Mouse (Mus musculus) thymus, postnatal 0 days (tissue): Measurements from ENCODE around the gene Lrrn3. TPM values are rescaled to one million over a fixed set of nuclear protein-coding genes. Genes with fewer than 3 reads are reported as not detected.

Experiments used
- DNase-seq: peaks from one replicate; pipeline ENCODE4 v3.0.0-alpha.2; 2015; ENCODE audit warnings: low spot score
- polyA plus RNA-seq: library from polyadenylated mRNA; unstranded; fragments of >200 nt; fragmentation: Nextera tagmentation; extraction: Ambion mirVana; gene quantifications from 2 replicates; pipeline ENCODE4 v1.2.1, GENCODE M21; 2015

The Lrrn3 gene
- 0.51 and 0.55 TPM in 2 replicates for polyA plus RNA-seq

DNA sequence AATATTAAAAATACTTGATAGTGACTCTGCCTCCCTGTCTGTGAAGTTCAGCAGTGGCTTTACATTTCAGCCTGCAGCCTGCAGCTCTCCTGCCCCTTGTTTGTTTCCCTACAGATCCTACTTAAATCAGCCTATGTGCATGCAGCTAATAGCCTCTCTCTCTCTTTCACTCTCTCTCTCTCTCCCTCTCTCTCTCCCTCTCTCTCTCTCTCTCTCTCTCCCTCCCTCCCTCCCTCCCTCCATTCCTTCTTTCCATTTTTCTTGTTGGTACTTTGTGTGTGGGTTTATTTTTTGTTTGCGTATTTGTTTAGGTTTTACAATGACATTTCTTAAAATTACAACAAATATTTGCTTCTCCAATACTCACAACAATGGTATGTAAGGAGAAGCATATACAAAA lies at the start of gene Lrrn3:
TSS of gene Lrrn3 (minus strand) at position 101 of the 400 bp plus-strand sequence.
- DNase-seq = no peak

DNA sequence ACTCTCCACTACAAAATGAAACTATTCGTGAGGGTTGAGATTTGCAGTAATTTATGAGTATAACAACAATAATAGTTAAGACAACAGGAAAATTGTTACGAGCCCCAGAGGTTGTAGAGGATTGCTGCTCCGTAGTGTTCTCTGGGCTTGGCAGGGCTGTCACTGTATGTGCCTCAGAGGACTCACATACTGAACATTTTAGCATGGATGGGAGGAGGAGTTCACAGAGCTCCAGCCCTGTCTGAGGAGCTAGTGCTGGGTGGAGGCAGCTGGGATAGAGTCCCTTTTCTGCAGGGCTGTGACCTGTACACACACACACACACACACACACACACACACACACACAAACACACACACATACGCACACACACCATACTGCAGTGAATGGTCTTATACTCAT lies 42.2 kb upstream of the Lrrn3 start:
- DNase-seq = no peak

DNA sequence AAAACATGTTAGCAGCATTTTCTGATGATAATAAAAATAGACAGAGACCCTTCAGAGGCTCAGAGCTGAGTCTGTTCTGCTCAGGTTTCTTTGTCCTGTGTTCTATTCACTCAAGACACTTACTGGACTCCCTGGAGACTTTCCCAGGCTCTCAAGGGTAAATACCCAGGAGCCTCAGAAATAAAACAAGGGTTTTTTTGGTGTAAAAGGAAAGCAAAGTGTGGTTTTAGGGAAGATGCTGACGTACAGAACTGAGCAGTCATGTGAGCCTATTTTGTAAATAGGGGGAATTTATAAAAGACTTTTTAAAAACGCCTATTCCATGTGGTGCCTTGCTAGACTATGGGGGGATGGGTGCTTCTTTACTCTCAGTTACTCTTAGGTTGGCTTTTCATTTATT lies 40.5 kb upstream of the Lrrn3 start:
- no peak for DNase-seq

DNA sequence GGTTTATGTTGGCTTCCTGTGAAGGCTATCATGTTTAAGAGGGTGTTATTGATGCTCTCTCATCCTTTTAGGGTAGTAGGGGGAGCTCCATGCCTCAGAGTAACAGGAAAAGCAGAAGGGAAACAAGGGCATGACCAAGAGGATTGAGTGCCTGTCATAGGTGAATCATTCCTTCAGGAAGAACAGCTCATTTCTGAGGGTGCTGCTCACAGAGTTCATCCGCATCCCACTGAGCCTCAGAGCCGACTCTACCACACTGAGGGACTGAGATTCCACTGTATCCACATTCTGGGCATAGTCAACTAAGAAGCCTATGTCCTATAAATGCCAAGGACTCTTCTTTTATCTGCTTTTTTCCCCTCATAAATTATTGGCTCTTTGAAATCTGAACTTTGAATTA lies 35.4 kb upstream of the Lrrn3 start:
- no peak for DNase-seq

DNA sequence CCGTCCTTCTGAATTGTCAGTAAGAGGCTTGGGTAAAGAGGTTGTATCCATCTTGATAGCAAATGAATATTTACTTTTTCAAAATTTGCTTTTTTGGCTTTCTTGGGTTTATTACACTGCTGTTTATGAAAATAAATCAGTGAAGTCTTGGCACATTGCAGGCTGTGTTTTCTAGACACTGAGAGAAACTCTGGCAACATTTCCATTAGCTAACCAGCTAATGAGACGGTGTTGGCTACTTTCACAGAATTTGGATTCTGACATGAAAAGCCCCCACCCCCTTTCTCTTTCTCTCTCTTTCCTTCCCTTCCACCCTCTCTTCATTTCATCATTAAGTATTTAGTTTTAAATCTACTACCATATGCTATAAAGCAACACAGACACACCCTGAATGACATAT lies 34.1 kb upstream of the Lrrn3 start:
- no peak for DNase-seq

DNA sequence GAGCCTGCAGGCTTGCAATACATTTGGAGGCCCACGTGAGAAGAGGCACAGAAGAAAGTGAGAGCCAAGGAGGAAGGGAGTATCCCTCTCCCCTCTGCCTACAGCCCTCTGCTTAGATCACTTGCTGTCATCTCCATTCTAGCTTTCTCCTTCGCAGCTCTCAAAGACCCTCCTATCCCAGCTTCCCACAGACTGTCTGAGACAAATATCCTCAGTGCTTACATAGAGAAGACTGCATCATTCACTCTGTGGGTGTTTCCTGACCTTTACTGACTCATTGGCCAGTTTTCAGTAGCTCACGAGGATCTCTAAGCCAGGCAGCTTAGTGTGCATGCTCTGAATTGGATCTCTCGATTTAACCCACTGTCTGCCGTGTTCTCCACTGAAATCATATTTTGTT lies 32.7 kb upstream of the Lrrn3 start:
- no peak for DNase-seq

DNA sequence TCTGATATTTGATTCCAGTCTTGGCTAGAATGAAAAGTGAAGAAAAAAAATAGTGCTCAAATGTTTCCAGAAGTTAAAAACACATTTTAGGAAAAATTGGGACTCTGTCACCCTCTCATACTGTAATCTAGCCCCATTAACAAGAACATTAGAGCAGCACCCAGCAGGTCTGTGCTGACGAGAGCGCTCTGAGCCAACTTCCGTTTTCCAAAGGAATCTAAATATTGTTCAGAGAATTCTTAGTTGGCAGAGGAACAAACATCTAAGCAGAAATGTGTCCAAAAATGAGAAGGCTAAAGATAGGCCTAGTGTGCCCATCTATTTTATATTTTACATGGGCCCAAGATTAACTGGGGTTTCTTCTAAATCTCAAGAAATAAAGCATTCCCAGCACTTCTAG lies 24.4 kb upstream of the Lrrn3 start:
- no peak for DNase-seq

DNA sequence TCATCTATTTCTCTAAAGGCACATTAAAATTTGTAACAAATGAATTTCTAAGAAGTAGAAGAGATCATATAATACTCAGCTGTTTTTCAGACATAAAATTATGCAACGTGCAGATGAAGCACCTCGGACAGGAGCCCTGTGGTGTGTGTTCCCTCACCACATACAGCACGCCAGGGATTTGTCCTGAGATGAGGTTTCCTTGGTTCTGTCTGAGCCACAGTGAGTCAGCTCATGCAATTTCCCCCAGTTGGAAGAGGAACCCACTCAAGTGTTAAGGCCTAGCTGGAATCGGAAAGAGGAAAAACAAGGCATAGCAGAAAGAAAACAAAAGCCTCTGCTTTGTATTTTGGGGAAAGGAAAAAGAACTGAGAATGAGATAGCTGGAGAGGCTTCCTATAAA lies 22.4 kb upstream of the Lrrn3 start:
- DNase-seq = no peak

DNA sequence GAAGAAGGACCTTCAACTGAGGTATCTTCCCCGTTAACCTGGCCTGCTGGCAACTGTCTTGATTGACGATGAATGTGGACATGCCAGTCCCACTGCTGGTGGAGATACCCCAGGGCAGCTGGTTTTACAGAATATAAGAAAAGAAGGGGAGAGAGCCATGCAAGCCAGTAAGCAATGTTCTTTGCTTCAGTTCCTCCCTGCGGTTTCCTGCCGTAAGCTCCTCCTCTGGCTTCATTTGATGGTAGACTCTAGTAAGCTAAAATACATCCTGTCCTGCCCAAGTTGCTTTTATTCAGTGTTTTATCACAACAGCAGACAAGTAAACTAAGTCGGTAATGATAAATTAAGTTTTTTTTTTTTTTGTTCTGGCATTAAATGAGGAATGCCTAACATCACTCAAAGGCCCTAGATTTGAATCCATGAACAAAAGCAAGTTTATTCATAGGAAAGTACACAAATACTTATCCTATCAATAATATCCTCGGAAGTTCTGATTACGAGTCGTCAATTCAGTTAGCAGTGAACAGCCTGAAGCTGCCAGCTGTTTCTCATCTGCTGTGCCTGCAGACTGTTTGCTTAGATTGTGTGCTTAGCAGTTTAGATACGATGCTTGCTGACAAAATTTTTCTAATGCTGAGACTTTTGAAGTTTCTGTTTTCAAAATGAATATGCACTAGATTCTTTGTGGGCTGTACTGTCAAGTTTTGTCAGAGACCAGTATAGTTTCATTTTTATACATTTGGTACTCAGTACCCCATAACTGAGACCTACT lies 14.0 kb upstream of the Lrrn3 start:
- no peak for DNase-seq

DNA sequence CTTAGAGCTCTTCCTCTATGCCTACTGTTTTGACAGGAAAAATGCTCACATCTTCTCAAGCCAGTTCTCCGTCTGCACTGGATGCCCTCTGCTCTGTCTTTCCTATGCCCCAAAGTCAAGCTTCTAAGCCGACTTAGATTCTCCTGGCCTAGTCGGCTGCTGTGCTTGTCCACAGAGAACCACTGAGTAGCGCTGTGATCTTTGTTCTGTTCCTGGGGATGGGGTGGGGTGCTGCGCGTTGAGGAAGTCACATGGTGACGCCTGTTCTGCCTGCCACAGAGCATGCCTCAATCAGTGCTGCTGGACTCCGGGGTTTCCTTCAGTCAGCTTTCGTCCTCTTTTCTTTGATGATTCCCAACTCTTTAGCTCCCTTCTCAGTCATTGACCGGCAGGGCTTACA lies 8.4 kb upstream of the Lrrn3 start:
- DNase-seq = no peak

DNA sequence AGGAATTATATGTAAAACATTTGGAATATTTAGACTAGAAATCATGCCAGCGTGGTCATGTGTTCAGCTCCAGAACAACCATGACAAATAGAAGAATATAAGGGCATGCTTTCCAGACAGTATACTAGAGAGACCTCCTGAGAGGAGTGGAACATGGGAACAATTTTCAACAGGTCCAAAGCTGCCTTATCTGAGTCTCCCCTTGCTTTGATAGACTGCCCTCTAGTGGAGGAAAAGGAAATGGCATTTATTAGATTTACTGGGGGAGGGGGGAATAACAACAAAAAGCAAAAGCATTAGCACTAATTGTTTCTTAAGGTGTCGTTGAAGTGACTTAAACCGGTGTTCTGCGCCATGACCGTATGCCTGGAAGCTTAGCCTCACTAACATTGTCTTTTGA lies 774 bp upstream of the Lrrn3 start:
- peak; percentile 45 for DNase-seq

DNA sequence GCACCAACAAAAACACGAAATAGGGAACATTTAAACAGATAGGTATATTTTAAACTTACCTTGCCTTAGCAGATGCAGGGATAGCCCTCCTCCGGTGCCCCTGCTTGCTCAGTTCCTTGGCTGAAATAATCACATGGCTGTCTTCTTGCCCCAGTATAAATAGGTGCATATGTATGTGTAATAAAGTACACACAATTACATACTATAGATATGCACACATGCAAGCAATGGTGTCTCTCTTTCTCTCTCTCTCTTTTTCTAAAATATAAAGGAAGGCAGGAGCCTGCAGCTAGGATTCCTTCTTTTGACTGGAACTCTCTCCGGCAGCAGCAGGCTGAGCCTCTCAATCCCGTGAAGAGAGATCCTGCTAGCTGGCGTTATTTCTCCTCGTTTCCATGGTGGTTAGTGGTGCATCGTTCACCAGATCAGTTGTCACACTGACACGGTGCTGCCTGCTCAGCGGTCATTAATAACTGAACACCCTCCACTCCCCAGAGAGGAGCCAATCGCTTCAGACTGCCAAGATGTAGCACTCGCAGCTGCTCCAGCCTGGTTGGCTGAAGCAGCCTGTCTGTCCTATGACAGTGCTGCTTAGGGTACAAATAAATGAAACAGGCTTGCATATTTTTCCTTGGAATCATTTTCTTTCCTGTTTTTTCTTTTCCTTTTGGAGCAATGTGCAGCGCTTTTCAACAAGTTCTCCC lies 567 bp downstream of the Lrrn3 start:
- DNase-seq = no peak

DNA sequence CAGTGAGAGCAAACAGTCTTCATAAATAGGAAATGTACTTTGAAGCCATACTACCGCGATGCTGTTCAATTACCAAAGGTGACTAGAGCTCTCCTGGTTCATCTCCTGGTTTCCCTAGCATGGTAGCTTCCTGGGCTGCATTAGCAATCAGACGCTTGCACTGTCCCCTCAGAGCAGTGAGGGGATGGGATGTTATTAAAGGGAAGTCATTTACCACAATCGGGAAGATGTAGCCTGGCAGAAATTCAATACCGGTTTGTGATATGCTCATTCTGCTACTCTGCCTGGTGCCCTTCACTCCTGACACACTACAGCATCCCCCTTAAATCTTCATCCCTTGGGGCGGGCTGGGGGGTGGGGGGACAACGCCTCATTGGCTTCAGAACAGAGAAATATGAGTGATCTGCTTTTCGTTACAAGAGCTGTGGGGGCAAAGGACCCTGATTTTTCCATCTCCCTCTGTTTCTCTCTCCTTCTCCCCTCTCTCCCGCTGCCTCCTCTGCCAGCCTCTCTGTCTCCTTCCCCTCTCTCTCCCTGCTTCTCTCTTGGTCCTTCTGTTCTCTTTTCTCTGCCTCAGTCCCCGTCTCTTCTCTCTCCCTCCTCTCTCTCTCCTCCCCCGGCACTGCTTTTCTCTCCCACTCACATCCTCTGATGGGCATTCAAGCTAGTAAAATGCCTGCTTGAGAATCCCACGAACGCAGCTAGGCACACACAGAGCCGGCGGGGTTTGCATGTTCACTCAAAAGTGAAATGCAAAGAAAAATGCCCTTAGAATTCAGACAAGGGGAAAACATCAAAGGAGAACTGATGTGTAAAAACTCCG lies 1.3 kb downstream of the Lrrn3 start:
- no peak for DNase-seq

DNA sequence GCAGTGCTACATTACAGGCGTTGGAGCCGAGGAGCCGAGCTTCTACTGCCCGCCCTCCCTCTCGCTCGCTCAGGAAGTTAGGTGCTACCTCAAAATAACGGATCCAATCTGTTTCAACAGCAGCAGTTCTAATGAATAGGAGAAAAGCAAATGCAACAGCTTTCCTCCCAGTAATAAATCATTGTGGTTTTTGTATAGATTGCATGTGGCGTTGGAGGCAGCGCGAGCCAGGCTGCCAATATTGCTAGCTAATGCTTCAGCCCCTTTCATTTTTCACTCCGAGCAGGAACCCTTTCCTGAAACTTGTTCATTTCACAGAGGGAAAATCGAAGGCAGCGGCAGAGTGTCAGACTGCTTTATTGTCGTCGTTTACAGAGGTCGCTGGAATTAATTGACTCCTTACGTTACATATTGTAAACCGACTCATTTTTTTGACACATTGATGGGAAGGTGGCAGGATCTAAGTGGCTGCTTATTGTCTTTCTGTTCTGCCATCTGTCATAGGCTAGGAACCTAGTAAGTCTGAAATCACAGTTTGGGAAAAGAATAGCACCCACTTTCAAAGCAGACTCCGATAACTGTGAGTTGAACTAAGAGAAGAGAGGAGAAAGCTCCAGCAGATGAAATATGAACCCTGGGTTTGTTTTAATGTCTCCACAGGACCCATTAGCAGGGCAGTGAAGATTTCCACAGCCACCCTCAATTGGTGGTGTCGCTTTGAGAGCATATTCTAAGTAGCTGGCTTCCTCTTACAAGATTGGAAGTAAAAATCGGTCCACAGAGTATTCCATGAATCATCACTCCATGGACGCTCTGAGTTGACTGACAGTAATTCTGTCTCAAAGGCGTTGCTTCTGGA lies 2.4 kb downstream of the Lrrn3 start:
- DNase-seq = no peak

DNA sequence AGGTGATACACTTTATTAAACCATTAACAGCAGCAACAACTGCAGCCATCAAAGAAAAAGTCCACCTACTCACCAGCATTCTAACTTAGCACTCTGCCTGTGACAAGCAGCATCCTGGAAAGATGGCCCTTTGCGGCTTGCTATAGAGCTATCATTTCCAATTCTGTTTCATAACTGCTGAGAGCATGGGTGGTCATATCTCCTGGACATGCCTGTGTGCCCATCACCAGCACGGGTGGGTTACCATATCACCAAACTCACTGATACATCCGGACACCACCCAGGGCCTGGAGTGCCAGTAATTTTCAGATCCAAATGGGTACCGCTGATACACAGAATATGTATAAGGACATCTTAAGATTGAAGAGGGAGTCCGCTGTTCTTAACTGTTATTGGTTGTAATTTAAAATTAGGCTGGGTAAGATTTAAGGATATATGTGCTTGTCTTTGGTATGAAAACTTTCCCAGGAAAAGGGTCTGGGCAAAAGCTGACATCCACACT lies 3.1 kb downstream of the Lrrn3 start:
- DNase-seq = no peak

DNA sequence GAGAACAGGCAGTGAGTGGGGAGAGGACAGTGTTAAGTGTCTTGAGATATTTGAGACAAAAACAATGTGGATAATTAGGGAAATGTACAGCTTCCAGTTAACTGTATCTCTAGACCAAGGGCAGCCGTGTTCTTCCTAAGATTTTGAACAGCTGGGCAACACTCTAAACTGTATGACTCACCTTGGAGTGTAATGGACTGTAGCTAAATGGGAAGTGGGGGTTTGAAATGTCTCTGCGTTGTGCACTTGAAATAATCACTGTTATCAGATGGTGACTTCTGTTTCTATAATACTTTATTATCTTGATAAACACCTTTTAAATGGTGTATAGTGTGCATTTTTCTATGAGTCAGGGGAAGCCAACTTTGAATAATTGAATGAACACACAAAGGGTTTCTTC lies 4.7 kb downstream of the Lrrn3 start:
- no peak for DNase-seq

DNA sequence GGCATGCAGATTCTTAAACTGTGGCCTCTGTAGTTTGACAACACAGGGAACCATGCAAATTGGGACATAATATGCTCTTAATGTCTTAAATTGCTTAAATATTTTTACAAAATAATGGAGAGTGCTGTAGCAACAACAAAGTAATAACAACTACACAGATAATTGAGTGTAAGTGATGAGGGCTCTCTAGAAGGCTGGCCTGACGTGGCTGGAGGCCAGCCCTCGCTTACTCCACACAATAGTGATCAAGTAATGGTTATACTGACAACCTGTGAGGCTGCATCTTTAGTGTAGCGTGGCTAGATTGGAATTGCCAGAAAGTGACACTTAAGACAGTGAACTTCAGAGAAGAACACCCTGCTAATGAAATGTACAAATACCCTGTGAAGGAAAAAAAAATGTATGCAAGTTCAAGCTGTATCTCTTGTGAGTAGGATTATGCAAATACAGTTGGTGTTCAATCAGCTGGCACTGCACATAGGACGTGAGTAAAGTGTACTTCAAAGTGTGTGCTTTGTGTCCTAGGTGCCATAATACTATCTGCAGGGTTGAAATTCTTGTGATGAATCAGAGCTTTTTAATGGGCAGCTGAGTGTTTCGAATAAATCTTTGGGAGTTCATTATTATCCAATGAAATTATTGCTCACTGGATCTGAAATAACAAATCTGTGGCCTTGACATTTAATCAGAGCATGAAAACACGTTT lies 17.0 kb downstream of the Lrrn3 start:
- no peak for DNase-seq

DNA sequence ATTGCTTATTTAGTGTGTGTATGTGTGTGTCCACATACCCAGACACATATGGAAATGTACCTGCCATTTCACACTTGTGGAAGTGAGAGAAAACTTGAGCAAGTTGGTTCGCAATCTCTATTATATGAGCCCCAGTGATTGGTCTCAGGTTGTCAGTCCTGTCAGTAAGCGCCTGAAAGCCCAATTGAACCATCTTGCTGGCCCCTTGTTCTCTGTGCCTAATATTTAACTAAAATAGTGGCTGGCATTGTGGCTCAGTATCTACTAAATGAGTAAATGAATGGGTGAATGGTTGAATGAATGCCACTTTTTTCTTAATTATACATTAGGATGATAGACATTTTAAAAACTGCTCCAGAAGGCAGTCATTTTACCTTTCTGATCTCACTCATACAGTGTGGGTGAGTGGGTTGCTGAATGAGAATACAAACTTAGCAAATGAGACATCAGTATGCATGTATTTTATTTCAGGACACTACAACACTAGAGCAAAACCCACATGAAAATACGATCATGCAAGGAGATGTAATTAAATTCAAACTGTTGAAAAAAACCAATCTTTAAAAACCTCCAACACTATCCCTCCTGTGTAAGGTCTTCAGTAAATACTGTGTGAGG lies 17.7 kb downstream of the Lrrn3 start:
- no peak for DNase-seq

DNA sequence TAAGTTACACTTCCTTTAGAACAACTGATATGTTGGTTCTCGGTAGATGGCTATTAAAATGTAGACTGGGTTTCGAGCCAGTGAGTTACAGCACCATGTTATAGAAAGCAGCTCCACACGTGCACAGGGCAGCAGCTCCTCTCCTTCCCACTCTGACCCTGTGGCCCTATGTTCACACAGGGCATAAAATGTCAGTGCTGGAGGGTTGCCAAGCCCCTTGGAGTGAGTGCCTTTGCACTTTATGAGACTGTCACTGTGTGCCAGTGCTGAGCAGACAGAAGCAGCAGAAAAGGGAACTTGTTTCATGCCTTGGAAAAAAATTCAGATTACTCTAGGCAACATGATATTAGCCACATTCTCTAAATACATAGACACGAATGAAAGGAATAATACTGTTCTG lies 47.8 kb downstream of the Lrrn3 start:
- DNase-seq = no peak
